Mouse (Mus musculus): ENCODE results near the gene 5530401A14Rik. TPM values are rescaled to one million over a fixed set of nuclear protein-coding genes. Genes with fewer than 3 reads are reported as not detected.

Gene 5530401A14Rik
- not detected in 2 replicates for polyA plus RNA-seq (2014; fragmentation: Nextera tagmentation; extraction: Ambion mirVana)

DNA sequence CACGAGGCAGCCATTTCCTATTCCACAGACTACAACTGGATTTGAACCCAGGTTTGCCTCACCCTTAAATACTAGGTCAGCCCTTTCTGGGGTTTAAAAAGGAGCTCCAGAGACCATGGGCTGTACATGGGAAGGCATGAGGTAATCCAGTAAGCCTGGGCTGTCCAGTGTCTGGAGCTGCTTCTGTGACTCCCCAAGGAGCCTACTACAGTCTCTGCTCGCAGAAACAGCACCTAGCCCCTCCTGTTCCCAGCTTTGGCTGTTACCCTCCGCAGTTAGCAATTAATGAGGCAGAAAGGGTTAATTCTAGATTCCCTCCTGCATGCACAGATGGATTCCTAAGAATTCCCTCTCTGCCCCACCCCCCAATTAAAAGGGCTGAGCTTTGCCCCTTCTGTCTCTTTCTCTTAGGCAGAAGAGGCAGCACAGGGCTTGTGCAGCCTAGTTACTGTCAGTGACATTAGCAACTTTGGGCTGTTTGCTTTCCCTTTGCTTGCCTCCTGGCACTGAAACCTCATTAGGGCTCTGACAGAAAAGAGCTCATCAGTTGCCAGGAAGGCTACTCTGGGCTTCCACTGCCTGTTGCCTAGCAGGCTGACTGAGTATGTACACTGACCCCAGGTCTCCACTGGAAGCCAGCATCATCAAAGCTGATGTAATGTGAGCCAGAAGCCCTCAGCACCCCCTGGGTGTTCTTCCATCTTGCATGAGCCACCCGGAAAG lies at the start of gene 5530401A14Rik:
5530401A14Rik (plus strand) TSS at position 424 of the 723 bp plus-strand sequence.
- H3K36me3 ChIP-seq (ENCODE audit: control insufficient read depth, insufficient read depth, low read length): no peaks in the 10 kb centered on the region
- WGBS: 49% methylated on average over 4 of the region's 4 CpGs
- H3K4me3 ChIP-seq (ENCODE audit: control insufficient read depth in 1 of 2, insufficient read depth in 1 of 2, low read depth in 1 of 2, low read length in 2 of 2): no peak within 1 kb of the TSS
- H3K4me2 ChIP-seq (ENCODE audit: low read length): no peak within 1 kb of the TSS
- no peaks in the 10 kb centered on the region for H3K4me1 ChIP-seq (ENCODE audit: control insufficient read depth in 2 of 2, insufficient read depth in 2 of 2, low read length in 2 of 2)
- H3K9me3 ChIP-seq (ENCODE audit: control insufficient read depth, low read length): no peaks in the 10 kb centered on the region
- ATAC-seq (ENCODE audit: insufficient number of reproducible peaks, insufficient read depth, low FRiP score, low read depth): no peak
- H3K9ac ChIP-seq (ENCODE audit: low read length): no peak within 1 kb of the TSS
- H3K27me3 ChIP-seq (ENCODE audit: control insufficient read depth, insufficient read depth, low read length): no peaks in the 10 kb centered on the region
- H3K27ac ChIP-seq (replicated peaks in 1 of 2; ENCODE audit: control insufficient read depth in 1 of 2, insufficient read depth in 1 of 2, low read depth in 2 of 2, low read length in 2 of 2): no peak within 1 kb of the TSS

DNA sequence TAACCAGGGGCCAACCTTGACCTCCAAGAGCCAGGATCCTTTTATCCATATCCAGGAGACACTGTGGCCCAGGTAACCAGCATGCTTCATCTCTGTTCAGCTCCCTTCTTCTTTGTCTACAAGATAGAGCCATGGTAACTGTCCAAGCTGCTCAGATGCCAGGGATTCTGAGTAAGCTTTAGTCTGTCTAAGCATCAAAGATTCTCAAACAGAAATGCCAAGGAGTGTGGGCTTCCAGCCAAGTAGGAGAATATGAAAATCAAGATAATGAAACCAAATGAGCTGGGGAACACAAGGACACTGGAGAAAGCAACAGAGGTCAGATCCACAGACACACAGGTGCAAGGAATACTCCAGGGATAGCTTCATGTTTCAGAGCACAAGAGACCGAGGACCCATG lies 45.7 kb upstream of the 5530401A14Rik start:
- ATAC-seq (ENCODE audit: insufficient number of reproducible peaks, insufficient read depth, low FRiP score, low read depth): no peak
- Histone ChIP-seq H3K27me3 (ENCODE audit: control insufficient read depth, insufficient read depth, low read length) (no peaks in the 10 kb centered on the region), H3K36me3 (ENCODE audit: control insufficient read depth, insufficient read depth, low read length) (no peaks in the 10 kb centered on the region), H3K9me3 (ENCODE audit: control insufficient read depth, low read length) (0 out of 2 replicates have a peak, but pooled peaks cover 2% of the 10 kb centered on the region), H3K27ac (replicated peaks in 1 of 2; ENCODE audit: control insufficient read depth in 1 of 2, insufficient read depth in 1 of 2, low read depth in 2 of 2, low read length in 2 of 2) (no peak overlapping the region), H3K4me3 (ENCODE audit: control insufficient read depth in 1 of 2, insufficient read depth in 1 of 2, low read depth in 1 of 2, low read length in 2 of 2) (no peak overlapping the region), H3K4me1 (ENCODE audit: control insufficient read depth in 2 of 2, insufficient read depth in 2 of 2, low read length in 2 of 2) (0 out of 4 replicates have a peak, but pooled peaks cover 0 to 2% of the 10 kb centered on the region in 2 experiments), H3K9ac (ENCODE audit: low read length) (no peak overlapping the region), H3K4me2 (ENCODE audit: low read length) (no peak overlapping the region)
- 84% methylated on average over 1 of the region's 1 CpGs for WGBS

DNA sequence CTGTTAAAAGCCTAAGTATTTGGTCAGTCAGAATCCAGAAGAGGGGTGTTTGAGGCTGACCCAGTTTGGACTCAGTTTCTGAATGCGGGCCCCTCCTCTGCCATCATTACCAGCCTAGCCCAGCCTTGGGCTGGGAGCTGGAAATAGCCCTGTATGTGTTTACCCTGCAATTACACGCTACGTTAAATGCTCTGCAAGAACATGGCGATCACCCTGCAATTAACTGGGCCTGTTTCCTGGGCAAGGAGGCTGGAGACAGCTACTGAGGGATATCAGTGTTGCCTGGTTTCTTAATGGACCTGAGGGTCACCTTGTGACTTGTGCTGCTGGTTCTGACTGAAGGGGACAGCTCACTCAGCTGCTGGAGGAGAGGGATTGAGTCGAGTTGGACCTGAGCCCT lies 43.9 kb upstream of the 5530401A14Rik start:
- Histone ChIP-seq H3K27ac (replicated peaks in 1 of 2; ENCODE audit: control insufficient read depth in 1 of 2, insufficient read depth in 1 of 2, low read depth in 2 of 2, low read length in 2 of 2) (no peak overlapping the region), H3K9ac (ENCODE audit: low read length) (no peak overlapping the region), H3K27me3 (ENCODE audit: control insufficient read depth, insufficient read depth, low read length) (no peaks in the 10 kb centered on the region), H3K9me3 (ENCODE audit: control insufficient read depth, low read length) (no peaks in the 10 kb centered on the region), H3K4me2 (ENCODE audit: low read length) (no peak overlapping the region), H3K4me1 (ENCODE audit: control insufficient read depth in 2 of 2, insufficient read depth in 2 of 2, low read length in 2 of 2) (no peaks in the 10 kb centered on the region), H3K4me3 (ENCODE audit: control insufficient read depth in 1 of 2, insufficient read depth in 1 of 2, low read depth in 1 of 2, low read length in 2 of 2) (no peak overlapping the region), H3K36me3 (ENCODE audit: control insufficient read depth, insufficient read depth, low read length) (no peaks in the 10 kb centered on the region)
- ATAC-seq (ENCODE audit: insufficient number of reproducible peaks, insufficient read depth, low FRiP score, low read depth): no peak
- WGBS: 69% methylated on average over 5 of the region's 5 CpGs

DNA sequence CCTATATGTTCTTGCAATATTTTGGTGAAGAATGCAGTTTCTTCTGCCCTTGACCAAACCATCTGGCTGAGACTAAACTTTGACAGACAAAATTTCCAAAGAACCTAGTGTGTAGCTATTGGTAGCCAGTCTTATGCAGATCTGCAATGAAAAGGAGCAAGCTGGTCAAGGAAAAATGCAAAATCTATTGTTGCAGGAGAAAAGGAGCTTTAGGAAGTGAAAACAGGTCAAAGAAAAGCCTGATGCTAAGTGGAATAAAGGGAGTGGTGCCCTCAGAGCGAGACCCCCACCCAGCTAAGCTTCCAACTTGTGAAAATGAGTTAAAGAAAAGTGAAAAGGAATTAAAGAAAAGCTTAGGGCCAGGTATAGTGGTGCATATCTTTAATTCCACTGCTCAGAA lies 28.1 kb upstream of the 5530401A14Rik start:
- whole genome bisulfite sequencing: 54% methylated on average over 1 of the region's 1 CpGs
- no peak overlapping the region for H3K27ac ChIP-seq (replicated peaks in 1 of 2; ENCODE audit: control insufficient read depth in 1 of 2, insufficient read depth in 1 of 2, low read depth in 2 of 2, low read length in 2 of 2)

DNA sequence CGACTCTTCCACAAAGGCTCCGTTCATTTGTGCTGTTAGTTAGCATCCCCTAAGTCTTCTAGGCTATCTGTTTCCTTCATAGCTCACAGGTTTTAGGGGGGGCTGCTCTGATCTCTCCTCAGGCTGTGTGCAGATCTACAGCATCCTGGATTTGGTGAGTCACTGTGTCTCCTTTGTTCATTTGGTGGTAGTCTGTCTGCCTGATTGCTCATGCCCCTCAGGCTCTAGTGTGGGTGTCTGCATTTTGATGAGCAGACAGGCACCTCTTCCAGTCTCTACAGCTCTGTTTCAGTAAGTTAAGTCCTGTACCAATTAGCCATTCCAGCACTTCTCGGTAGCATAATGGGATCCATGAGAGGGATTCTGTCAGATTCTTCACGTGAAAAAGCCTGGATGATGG lies 22.0 kb upstream of the 5530401A14Rik start:
- H3K4me2 ChIP-seq (ENCODE audit: low read length): no peak overlapping the region
- 69% methylated on average over 4 of the region's 4 CpGs for WGBS
- no peaks in the 10 kb centered on the region for H3K27me3 ChIP-seq (ENCODE audit: control insufficient read depth, insufficient read depth, low read length)
- no peaks in the 10 kb centered on the region for H3K36me3 ChIP-seq (ENCODE audit: control insufficient read depth, insufficient read depth, low read length)
- no peak overlapping the region for H3K27ac ChIP-seq (replicated peaks in 1 of 2; ENCODE audit: control insufficient read depth in 1 of 2, insufficient read depth in 1 of 2, low read depth in 2 of 2, low read length in 2 of 2)
- no peaks in the 10 kb centered on the region for H3K4me1 ChIP-seq (ENCODE audit: control insufficient read depth in 2 of 2, insufficient read depth in 2 of 2, low read length in 2 of 2)
- H3K9me3 ChIP-seq (ENCODE audit: control insufficient read depth, low read length): no peaks in the 10 kb centered on the region
- H3K4me3 ChIP-seq (ENCODE audit: control insufficient read depth in 1 of 2, insufficient read depth in 1 of 2, low read depth in 1 of 2, low read length in 2 of 2): no peak overlapping the region
- H3K9ac ChIP-seq (ENCODE audit: low read length): no peak overlapping the region
- no peak for ATAC-seq (ENCODE audit: insufficient number of reproducible peaks, insufficient read depth, low FRiP score, low read depth)

More for the DNA sequence above, 28.1 kb upstream of the 5530401A14Rik start:
- no peaks in the 10 kb centered on the region for H3K27me3 ChIP-seq (ENCODE audit: control insufficient read depth, insufficient read depth, low read length)
- ATAC-seq (ENCODE audit: insufficient number of reproducible peaks, insufficient read depth, low FRiP score, low read depth): no peak
- H3K4me2 ChIP-seq (ENCODE audit: low read length): no peak overlapping the region
- no peak overlapping the region for H3K4me3 ChIP-seq (ENCODE audit: control insufficient read depth in 1 of 2, insufficient read depth in 1 of 2, low read depth in 1 of 2, low read length in 2 of 2)
- H3K4me1 ChIP-seq (ENCODE audit: control insufficient read depth in 2 of 2, insufficient read depth in 2 of 2, low read length in 2 of 2): no peaks in the 10 kb centered on the region
- no peaks in the 10 kb centered on the region for H3K36me3 ChIP-seq (ENCODE audit: control insufficient read depth, insufficient read depth, low read length)
- H3K9me3 ChIP-seq (ENCODE audit: control insufficient read depth, low read length): no peaks in the 10 kb centered on the region
- H3K9ac ChIP-seq (ENCODE audit: low read length): no peak overlapping the region

DNA sequence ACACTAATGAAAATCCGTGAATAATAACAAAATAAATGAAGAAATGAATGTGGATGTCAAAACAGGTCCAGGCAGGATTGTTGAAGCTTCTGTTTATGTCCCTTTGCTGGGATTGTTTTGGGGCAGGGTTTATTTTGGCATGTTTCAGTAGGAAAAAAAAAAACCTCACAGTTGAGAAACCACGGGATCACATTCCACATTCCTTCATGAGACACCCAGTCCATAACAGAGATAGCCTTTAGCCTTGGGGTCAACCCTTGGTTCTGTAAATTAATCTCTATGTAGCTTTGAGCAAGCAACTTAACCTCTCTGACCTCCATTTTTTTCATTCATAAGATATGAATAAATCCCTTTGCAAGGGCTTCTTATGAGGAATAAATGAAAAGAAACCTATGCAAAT lies 19.5 kb upstream of the 5530401A14Rik start:
- WGBS: 30% methylated on average over 2 of the region's 2 CpGs

DNA sequence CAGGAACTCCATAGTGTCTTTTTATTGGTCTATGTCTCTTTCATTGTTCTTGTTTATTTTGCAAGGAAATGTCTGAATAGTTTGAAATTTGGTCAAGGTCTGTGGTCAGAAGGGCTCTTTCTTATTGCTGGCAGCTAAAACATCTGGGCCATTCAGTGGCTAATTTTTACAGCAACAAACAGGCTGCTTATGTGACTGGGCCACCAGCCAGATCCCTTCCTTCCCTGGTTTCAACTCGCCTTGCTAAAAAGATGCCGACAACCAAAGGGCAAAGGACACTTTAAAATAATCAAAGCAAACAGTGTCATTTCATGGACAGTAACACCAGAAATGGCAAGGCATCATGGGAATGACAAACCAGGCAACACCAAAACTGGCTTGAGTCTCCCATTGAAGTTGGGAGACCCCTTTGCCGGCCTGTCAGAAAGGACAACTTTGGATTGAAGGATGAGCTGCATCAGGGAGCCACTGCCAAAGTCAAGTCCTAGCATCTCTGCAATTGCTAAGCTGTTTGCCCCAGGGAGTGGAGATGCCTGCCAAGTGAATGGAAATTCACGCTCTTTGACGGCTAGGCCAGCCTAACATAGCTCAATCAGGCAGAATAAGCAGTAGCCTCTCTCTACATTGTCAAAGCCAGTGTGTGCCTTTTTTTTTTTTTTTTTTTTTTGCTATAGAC lies 15.3 kb upstream of the 5530401A14Rik start:
- H3K9me3 ChIP-seq (ENCODE audit: control insufficient read depth, low read length): no peaks in the 10 kb centered on the region
- H3K9ac ChIP-seq (ENCODE audit: low read length): no peak overlapping the region
- H3K4me3 ChIP-seq (ENCODE audit: control insufficient read depth in 1 of 2, insufficient read depth in 1 of 2, low read depth in 1 of 2, low read length in 2 of 2): no peak overlapping the region
- H3K36me3 ChIP-seq (ENCODE audit: control insufficient read depth, insufficient read depth, low read length): no peaks in the 10 kb centered on the region
- H3K4me1 ChIP-seq (ENCODE audit: control insufficient read depth in 2 of 2, insufficient read depth in 2 of 2, low read length in 2 of 2): no peaks in the 10 kb centered on the region
- H3K4me2 ChIP-seq (ENCODE audit: low read length): no peak overlapping the region
- no peak overlapping the region for H3K27ac ChIP-seq (replicated peaks in 1 of 2; ENCODE audit: control insufficient read depth in 1 of 2, insufficient read depth in 1 of 2, low read depth in 2 of 2, low read length in 2 of 2)
- 61% methylated on average over 5 of the region's 5 CpGs for WGBS
- no peaks in the 10 kb centered on the region for H3K27me3 ChIP-seq (ENCODE audit: control insufficient read depth, insufficient read depth, low read length)
- ATAC-seq (ENCODE audit: insufficient number of reproducible peaks, insufficient read depth, low FRiP score, low read depth): no peak

More for the DNA sequence above, 19.5 kb upstream of the 5530401A14Rik start:
- Histone ChIP-seq H3K9ac (ENCODE audit: low read length) (no peak overlapping the region), H3K36me3 (ENCODE audit: control insufficient read depth, insufficient read depth, low read length) (no peaks in the 10 kb centered on the region), H3K4me1 (ENCODE audit: control insufficient read depth in 2 of 2, insufficient read depth in 2 of 2, low read length in 2 of 2) (no peaks in the 10 kb centered on the region), H3K4me2 (ENCODE audit: low read length) (no peak overlapping the region), H3K27ac (replicated peaks in 1 of 2; ENCODE audit: control insufficient read depth in 1 of 2, insufficient read depth in 1 of 2, low read depth in 2 of 2, low read length in 2 of 2) (no peak overlapping the region), H3K27me3 (ENCODE audit: control insufficient read depth, insufficient read depth, low read length) (no peaks in the 10 kb centered on the region), H3K4me3 (ENCODE audit: control insufficient read depth in 1 of 2, insufficient read depth in 1 of 2, low read depth in 1 of 2, low read length in 2 of 2) (no peak overlapping the region), H3K9me3 (ENCODE audit: control insufficient read depth, low read length) (no peaks in the 10 kb centered on the region)
- ATAC-seq (ENCODE audit: insufficient number of reproducible peaks, insufficient read depth, low FRiP score, low read depth): no peak

Measured in heart, embryonic 14.5 days (tissue).